Mouse (Mus musculus) mouse trophoblast stem cell (cell line): ENCODE measurements around the gene Hsh2d.

ENCODE experiments used
- in situ Hi-C, 2 experiments: fragments of 300-500 bp; cut with MseI, MboI; formaldehyde crosslinking; loops; 2 replicates in 1 of 2; 3 replicates in 1 of 2; pipeline ENCODE4 v1.15.1; 2025

Hsh2d gene

DNA sequence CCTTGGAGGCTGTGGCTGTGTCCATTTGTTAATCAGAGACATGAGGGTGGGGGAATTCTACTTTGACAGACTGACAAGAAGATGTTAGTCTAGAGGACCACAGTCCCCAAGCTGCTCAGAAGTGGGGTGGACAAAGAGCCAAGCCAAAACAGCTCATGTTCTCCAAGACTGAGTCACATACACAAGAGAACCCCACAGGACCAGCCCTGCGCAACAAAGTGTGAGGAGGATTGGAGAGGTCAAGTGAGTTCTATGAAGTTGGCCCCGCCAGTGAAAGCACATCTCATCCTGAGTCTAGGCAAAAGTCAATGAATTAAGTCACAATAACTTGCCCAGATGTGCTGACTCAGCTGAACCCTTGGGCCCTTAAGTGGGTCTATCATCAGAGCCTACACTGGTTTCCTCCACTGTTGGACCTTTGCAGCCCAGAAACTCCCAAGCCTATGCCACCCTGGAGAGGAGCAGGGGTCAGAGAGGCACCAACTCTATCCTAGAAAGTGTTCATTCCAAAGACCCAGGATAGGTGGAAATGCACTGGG is 1.6 kb upstream of the Hsh2d start:
- in situ Hi-C loops = no loop called here

DNA sequence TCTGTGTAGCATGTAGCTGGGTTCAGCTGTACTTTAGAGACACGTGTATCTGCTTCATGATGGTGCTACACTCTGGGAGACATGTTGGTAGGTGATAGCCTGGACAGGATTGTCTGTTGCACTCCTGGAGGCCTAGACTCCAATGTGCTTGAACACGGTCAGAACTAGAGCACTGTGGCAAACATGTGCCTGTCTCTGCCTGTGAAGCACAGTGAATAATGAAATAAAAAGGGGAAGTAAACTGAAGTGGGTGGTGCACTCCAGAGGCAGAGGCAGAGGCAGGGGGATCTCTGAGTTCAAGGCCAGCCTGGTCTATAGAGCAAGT is 739 bp downstream of the Hsh2d start:
- in situ Hi-C loops = no loop called here

DNA sequence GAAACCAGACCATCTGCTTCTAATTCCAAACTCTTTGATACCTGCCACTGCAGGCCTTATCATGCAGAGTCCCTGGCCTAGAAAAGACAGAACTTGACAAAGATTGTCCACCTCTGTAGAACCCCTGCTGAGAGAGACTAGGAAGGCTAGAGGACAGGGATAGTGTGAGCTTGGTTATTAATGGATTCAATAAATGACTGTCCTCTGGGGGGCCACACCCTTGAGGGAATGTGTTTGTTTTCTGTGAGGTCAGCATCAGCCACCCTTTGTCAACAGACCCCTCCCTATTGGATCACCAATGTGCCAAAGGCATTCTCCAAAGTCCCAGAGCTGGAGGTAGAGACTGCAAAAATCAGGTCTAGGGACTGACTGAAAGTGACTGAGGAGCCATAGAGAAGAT is 2.6 kb downstream of the Hsh2d start:
- in situ Hi-C loops = no loop called here

DNA sequence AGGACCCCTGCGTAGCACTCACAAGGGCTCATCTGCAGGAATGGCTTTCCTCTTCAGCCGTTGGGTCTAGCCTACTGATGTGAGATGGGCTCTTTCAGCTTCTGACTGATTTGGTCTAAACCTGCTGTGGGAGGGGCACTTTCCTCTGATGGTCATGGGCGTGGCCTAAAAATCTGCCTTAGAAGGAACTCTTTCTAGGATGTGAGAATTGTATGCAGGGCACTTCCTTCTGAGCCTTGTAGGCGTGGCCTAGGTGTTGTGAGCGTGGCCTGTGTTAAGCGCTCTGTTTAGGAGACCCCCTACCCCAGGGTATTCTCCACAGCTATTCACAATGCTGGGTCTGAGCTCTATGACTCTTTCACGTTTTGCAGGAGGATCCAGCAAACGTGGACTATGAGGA is 8.6 kb downstream of the Hsh2d start:
- in situ Hi-C loops = no loop called here

DNA sequence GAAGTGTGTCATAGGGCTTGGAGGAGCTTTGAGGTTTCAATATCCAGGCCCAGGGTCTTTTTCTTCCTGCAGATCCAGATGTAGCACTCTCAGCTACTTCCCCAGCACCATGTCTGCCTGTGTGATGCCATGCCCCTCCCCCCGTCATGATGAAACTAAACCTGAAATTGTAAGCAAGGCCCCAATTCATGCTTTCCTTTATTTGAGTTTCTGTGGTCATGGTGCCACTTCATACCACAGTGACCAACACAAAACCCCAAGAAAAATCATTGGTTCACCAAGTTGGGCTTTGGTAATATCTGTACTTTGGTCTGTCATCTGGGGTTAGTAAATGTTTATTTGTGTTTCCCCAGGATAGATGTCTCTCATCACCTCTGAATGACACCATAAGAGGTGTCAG is 19.1 kb downstream of the Hsh2d start:
- in situ Hi-C loops = loop anchor here (10.0 to 25.0 kb wide), 2 partner anchors 204 to 1071 kb away; partner anchors contain the start of gene Cyp4f18 (in 1 of the 2)

DNA sequence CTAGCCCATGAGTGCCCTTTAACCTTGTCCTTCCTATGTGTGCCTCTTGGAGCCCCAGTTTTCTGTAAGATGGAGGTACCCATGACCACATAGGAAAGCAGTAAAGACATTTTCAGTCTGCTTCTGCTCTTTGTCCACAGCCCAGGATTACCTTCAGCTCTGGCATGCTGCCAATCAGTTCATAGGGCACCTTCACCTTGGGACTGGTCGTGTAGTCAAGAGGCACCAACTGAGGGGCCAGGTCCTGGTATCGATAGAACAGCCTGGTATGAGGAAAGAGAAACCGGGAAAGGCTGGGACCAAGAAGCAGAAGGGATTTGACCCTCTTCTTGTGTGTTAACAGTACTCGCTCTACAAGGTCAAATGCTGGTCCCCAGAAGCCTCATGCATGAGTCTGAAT is 20.8 kb downstream of the Hsh2d start:
- in situ Hi-C loops = loop anchor here in 1 of 2 experiments (25.0 kb wide), 1 partner anchor 1073 kb away; no protein-coding TSS in a partner anchor

DNA sequence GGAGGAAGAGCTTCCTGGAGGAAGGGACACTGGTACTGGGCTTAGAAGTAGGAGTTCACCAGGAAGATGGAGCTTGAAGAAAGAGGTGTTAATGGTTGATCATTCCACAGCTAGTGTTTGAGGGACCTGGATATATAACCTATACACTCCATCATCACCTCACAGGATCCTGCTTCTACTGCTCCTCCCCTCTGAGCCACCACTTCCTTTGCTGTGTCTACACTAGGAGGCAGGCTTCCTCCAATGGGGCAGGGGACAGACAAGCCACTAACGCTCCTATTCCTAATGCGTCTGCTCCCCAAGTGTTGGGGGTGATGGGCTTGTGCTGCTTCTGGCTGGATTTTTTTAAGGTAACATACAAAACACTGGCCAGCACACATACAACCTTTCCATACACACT is 21.3 kb downstream of the Hsh2d start:
- in situ Hi-C loops = loop anchor here in 1 of 2 experiments (25.0 kb wide), 1 partner anchor 1073 kb away; no protein-coding TSS in a partner anchor

DNA sequence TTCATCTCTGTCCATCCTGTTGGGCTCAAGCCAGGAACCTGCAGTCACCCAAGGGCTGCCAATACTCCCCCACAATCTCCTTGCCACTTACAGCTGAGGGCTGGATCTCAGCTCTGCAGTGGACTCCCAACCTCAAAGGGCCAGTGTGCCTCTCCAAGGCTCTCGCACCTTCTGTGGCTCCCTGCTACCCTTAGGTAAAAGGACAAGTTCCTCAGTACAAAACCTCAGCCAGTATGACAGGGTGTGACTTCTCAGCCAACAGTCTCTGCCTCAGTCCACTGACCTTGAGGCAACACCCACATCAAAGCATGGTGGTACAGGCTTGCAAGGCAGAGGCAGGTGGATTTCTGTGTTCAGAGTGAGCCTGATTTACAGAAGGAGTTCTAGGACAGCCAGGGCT is 22.4 kb downstream of the Hsh2d start:
- in situ Hi-C loops = loop anchor here in 1 of 2 experiments (25.0 kb wide), 1 partner anchor 1075 kb away; no protein-coding TSS in a partner anchor

DNA sequence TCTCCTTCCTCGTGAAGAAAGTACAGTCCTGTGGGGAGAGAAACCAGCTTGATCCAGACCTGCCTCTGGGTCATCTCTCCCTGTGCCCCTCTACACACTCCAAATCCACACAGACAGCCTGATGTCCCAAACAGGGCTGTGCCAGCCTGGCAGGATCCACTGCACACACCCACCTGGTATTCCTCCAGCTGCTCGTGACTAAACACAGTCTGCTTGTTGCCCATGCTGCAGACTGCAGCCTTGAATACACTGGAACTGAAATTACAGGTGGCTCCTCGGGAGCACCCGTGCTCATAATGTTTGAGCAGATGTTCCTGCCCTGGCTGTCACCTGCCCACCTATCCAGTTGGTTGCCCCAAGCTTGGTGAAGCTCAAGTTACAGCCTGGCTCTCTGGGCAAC is 23.3 kb downstream of the Hsh2d start, which contains the start of gene Cib3:
Cib3 (minus strand) TSS at position 87 of the 400 bp plus-strand sequence.
- in situ Hi-C loops = loop anchor here in 1 of 2 experiments (25.0 kb wide), 1 partner anchor 1075 kb away; no protein-coding TSS in a partner anchor

DNA sequence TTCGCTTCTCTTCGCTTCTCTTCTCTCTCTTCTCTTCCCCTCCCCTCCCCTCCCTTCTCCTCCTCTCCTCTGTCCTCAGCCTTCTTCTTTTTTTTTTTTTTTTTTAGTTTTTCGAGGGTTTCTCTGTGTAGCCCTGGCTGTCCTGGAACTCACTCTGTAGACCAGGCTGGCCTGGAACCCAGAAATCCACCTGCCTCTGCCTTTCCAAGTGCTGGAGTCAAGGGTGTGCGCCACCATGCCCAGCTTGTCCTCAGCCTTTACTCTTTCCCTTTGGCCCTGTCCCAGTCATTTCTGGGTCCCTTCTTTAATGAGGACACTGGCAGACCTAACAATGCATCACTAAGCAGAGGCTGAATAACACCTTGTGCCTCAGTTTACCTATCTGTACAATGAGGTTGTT is 24.1 kb downstream of the Hsh2d start, which contains the start of gene Gm11034:
Gm11034 (minus strand) TSS at position 101 of the 400 bp plus-strand sequence.
- in situ Hi-C loops = loop anchor here in 1 of 2 experiments (25.0 kb wide), 1 partner anchor 1076 kb away; no protein-coding TSS in a partner anchor

DNA sequence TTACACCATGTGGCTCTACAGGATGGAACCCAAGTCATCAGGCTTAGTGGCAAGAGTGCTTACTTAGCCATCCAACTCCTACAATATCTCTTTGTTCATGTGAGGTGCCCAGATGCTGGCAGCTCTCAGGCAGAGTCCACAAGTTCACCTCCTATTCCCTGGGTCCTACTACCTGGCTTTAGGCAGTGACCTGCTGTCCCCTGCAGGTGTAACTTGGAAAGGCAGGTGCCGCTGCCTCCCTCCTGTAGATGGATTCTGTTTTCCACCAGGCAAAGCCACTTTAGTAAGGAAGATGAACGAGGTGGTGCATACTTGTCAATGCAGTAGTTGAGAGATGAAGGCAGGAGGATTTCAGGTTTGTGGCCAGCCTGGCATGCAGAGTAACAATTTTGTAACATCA is 25.6 kb downstream of the Hsh2d start:
- in situ Hi-C loops = loop anchor here in 1 of 2 experiments (25.0 kb wide), 1 partner anchor 1078 kb away; no protein-coding TSS in a partner anchor

DNA sequence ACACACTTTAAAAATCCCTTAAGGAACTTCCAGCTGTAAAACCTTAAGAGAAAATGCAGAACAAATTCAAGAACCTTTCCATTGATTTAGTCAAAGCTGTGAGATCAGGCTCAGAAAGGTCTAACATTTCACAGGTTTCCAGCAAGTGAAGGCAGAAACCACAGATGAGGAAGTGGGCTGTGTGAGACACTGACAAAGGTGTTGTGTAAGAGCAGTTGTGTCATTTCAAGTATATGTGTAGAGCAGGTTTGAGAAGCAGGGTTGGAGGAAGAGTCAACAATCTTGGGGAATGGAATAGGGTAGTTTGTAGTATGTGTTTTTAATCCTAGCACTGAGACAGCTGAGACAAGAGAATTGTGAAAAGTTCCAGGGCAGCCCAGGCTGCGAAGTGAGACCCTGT is 26.4 kb downstream of the Hsh2d start:
- in situ Hi-C loops = loop anchor here in 1 of 2 experiments (25.0 kb wide), 1 partner anchor 1079 kb away; no protein-coding TSS in a partner anchor

DNA sequence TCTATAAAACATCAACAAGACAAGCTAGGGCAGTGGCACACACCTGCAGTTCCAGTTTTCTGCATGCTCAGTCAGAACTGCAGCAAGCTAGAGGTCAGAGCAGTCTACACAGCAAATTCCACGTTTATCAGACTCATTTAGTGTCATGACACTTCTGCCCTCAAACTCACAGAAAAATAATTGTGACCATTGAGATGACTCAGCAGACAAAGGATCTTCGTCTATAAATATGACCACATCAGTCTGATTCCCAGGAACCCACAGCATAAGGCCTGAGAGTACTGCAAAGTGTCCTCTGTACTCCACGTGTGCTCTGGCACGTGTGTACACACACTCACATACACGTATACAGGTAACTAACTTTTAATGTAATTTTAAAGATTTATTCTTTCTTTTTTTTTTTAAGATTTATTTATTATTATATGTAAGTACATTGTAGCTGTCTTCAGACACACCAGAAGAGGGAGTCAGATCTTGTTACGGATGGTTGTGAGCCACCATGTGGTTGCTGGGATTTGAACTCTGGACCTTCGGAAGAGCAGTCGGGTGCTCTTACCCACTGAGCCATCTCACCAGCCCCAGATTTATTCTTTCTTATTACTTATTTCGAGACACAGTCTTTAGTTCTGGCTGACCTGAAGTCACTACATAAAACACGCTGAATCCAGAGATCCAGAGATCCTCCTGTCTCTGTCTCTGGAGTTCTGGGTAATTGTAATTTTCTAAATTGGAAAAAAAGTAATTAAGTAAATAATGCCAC is 29.5 kb downstream of the Hsh2d start:
- in situ Hi-C loops = loop anchor here in 1 of 2 experiments (25.0 kb wide), 1 partner anchor 1082 kb away; no protein-coding TSS in a partner anchor

DNA sequence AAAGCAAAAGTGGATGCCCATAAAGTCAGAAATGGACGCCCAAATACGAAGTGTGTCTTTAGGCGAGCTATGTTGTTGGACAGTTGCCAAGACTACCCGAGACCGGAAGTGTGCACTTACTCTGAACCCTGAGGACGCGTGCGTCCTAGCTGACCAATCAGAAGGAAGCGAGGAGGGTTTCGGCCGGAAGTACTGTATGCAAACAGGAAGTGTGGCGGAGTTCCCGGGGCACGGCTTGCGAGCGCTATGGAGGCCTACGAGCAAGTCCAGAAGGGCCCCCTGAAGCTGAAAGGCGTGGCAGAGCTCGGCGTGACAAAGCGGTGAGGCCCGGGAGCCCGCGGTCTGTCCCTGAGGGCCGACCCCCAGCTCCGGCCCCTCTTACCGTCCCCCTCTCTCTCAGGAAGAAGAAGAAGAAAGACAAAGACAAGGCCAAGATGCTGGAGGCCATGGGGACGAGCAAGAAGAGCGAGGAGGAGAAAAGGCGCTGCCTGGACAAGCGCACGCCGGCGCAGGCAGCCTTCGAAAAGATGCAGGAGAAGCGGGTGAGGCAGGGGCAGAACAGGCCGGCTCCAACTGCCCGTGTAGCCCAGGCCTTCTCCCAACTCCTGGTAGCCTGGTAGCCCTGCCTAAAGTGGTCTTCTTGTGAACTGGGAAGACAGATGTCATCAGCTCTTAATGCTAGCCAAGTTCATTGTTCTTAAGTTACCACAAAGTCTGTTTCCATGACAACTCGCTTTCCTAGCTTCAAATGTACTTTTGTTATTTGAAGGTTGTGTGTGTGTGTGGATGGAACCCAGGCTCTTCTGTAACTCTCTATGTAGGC is 30.3 kb downstream of the Hsh2d start, which contains the start of gene Fam32a:
Fam32a (plus strand) TSS at position 190 of the 823 bp plus-strand sequence.
- in situ Hi-C loops = loop anchor here in 1 of 2 experiments (25.0 kb wide), 1 partner anchor 1082 kb away; no protein-coding TSS in a partner anchor

DNA sequence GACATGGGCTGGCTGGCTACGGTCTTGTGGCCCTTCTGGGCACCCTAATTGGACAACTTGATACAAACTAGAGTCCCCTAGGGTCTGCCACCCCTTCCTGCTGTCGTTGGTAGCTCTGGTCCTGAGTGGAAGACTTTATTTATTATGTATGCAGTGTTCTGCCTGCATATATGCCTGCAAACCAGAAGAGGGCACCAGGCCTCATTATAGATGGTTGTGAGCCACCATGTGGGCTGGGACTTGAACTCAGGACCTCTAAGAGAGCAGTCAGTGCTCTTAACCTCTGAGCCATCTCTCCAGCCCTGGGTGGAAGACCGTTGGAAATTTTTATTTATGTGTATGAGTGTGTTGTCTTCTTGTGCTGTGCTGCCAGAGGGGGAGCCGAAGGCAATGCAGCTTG is 31.3 kb downstream of the Hsh2d start:
- in situ Hi-C loops = loop anchor here in 1 of 2 experiments (25.0 kb wide), 1 partner anchor 1083 kb away; no protein-coding TSS in a partner anchor

DNA sequence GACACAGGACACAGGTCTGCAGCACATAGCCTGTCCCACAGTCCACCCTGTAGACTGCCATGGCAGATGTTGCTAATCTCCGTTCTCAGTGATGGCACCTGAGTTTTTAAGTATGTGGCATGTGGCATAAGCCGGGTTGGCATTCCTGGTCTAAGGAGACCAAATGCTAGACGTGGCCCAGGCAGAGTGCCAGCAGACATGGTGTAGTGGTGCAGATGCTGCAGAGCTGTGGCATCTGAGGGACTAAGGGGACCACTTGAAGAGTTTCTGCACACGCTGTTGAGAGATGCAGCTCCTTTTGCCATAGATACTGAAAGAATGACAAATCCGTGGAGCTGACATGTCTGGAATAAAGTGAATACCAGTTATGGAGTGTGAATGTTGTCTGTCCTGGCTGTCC is 33.2 kb downstream of the Hsh2d start:
- in situ Hi-C loops = loop anchor here in 1 of 2 experiments (25.0 kb wide), 1 partner anchor 1085 kb away; no protein-coding TSS in a partner anchor

DNA sequence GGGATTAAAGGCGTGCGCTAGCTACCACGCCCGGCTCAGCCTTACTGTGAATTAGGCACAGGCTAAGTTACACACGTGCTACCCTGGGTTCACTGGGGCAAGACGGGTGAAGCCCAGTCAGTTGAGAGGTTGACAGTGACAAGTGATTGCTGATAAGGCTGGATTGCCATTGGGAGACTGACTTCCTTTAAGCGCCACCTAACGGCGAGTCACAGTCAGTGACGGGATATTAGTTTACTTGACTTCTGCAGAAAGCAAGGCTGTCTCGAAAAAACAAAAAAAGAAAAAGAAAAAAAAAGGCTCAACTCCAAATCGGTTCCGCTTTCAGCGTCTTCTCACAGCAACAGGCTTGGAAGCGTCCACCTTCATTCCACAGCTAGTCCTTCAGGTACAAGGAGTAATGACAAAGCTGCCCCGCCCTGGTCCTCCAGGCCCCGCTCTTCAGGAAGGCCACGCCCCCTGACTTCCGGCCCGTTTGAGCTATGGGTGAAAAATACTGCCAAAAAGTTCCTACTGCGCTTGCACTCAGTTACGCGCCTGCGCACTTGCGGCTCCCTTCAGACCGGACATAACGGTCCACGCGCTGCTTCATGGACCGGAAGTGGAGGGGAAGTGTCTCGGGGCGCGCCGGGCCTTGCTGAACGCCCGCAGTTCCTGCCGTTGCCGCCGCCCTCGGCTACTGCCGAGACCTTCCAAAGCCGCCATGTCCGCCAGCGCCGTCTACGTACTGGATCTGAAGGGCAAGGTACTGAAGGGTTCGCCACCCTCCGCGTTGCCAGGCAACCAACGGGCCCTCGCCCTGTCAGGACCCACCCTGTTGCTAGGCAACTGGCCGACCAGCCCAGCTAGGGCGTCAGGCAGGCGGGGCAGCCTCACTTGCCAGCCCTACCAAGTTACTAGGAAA is 50.3 kb downstream of the Hsh2d start, which contains the start of gene Ap1m1:
Ap1m1 (plus strand) TSS at position 520 of the 904 bp plus-strand sequence.
- in situ Hi-C loops = no loop called here

DNA sequence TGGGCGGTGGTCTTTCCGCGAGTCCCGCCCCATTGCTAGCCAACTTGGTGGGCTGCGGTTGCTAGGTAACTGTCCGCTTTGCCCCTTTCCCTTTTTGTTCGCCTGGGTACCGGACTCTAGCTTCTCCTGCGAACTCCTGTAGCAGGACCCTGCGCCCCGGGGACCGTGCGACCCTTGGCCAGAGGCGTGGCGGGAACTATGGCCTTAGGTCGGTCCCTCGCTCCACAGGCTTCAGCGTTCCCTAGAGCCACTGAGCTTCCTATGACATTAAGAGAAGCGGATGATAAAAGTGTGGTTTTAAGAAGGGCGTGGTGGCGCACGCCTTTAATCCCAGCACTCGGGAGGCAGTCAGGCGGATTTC is 50.9 kb downstream of the Hsh2d start:
- in situ Hi-C loops = no loop called here

DNA sequence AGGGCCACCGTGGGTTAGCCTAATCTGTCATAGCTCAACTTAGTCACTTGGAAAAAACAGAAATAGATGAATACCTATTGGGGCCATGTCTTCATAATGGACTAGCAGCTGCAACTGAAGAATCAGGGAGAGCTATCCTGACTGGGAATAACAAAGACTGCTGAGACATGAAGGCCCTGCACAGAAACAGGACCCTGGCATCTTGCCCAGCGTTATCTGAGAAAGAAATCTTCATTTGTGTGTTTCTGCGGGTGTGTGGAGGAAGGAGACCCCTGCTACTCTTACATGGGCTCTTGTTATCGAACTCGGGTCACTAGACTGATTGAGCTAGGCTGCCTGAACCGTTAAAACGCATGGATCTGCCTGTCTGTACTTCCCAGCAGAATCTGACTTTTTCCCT is 51.5 kb downstream of the Hsh2d start:
- in situ Hi-C loops = no loop called here

DNA sequence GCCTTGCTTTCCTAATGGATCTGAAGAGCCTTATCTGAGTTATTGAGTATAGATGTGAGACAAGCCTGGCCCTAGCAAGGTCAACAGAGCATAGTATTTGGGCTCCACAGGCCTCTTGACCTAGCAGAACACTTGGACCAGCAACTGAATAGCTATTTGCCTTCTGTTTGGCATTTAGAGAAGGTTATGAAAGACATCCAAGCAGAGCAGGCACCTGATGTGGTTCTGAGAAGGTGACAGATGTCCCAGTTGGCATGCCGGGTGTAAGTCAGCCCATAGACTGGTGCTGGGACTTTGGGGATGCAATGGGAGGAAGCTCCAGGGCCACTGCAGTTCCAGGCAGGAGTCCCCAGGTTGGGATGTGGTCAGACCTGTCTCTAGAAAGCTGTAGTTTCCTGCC is 52.8 kb downstream of the Hsh2d start:
- in situ Hi-C loops = no loop called here
